Mouse (Mus musculus): ENCODE results near the gene Cnot3. TPM values are rescaled to one million over a fixed set of nuclear protein-coding genes. Genes with fewer than 3 reads are reported as not detected.
"Not testable (repeated sequence)": the region's sequence is repeated elsewhere in the genome, so short reads cannot be mapped to it uniquely, and the experiment has no call there.

Gene Cnot3
- polyA plus RNA-seq, 1 experiment = 69.0 TPM

- no peak for TF ChIP-seq CTCF (IDR thresholded peaks at IDR 0.05; ENCODE audit: low read depth, low read length)
- no peak for TF ChIP-seq POLR2A (IDR thresholded peaks at IDR 0.05; ENCODE audit: borderline replicate concordance, low read depth, low read length)
- H3K4me3 ChIP-seq (ENCODE audit: insufficient read depth, low read length) = peak overlapping the region; percentile 70; the same call in 1 of the 2 replicates
- peak overlapping the region; percentile 98 for H3K27ac ChIP-seq (ENCODE audit: insufficient read depth, low read depth, low read length)
Observed at GRCm38 (mm10) chr7:3707027-3707426, 62.0 kb downstream of the Cnot3 start.

GRCm38 (mm10) chr7:3707568-3708413, 62.7 kb downstream of the Cnot3 start:
- no peak for TF ChIP-seq POLR2A (IDR thresholded peaks at IDR 0.05; ENCODE audit: borderline replicate concordance, low read depth, low read length)
- TF ChIP-seq CTCF (IDR thresholded peaks at IDR 0.05; ENCODE audit: low read depth, low read length) = no peak
- Histone ChIP-seq H3K4me1 (ENCODE audit: control insufficient read depth, insufficient read depth, low read length) (peaks cover 41% of the 10 kb centered on the region), H3K27ac (ENCODE audit: insufficient read depth, low read depth, low read length) (peak overlapping the region; percentile 85), H3K4me3 (ENCODE audit: insufficient read depth, low read length) (no peak overlapping the region)

More at GRCm38 (mm10) chr7:3707027-3707426, 62.0 kb downstream of the Cnot3 start:
- peaks cover 34% of the 10 kb centered on the region for H3K4me1 ChIP-seq (ENCODE audit: control insufficient read depth, insufficient read depth, low read length)

GRCm38 (mm10) chr7:3708447-3708980, 63.4 kb downstream of the Cnot3 start:
- not testable (repeated sequence) for H3K4me3 ChIP-seq (ENCODE audit: insufficient read depth, low read length)
- Histone ChIP-seq H3K4me1 (ENCODE audit: control insufficient read depth, insufficient read depth, low read length) (peaks cover 47% of the 10 kb centered on the region), H3K27ac (ENCODE audit: insufficient read depth, low read depth, low read length) (peak overlapping the region; percentile 85)

- Histone ChIP-seq H3K27ac (ENCODE audit: insufficient read depth, low read depth, low read length) (peak overlapping the region; percentile 78), H3K4me3 (ENCODE audit: insufficient read depth, low read length) (no peak overlapping the region), H3K4me1 (ENCODE audit: control insufficient read depth, insufficient read depth, low read length) (peaks cover 51% of the 10 kb centered on the region)
- TF ChIP-seq POLR2A (IDR thresholded peaks at IDR 0.05; ENCODE audit: borderline replicate concordance, low read depth, low read length) = no peak
- TF ChIP-seq CTCF (IDR thresholded peaks at IDR 0.05; ENCODE audit: low read depth, low read length) = no peak
Observed at GRCm38 (mm10) chr7:3709000-3709399, 63.9 kb downstream of the Cnot3 start.

Other genes with a start within 250 kb of the Cnot3 start
- gene Cacng6, start 221.1 kb upstream of the Cnot3 start, polyA plus RNA-seq (2012; ENCODE audit: insufficient read depth, insufficient read length, missing spikeins) = not detected in 2 replicates
- gene Tarm1, start 142.6 kb upstream of the Cnot3 start, polyA plus RNA-seq (2012; ENCODE audit: insufficient read depth, insufficient read length, missing spikeins) = 1.2 TPM in 1 of 2 replicates, not detected in the other
- gene Oscar, start 29.1 kb upstream of the Cnot3 start, polyA plus RNA-seq (2012; ENCODE audit: insufficient read depth, insufficient read length, missing spikeins) = not detected in 2 replicates
- 294 and 360 TPM in 2 replicates for gene Ndufa3, start 27.9 kb upstream of the Cnot3 start, polyA plus RNA-seq (2012; ENCODE audit: insufficient read depth, insufficient read length, missing spikeins)
- gene Tfpt, start 15.3 kb upstream of the Cnot3 start, polyA plus RNA-seq (2012; ENCODE audit: insufficient read depth, insufficient read length, missing spikeins) = 22.6 and 24.4 TPM in 2 replicates
- 37.6 and 46.3 TPM in 2 replicates for gene Prpf31, start 15.3 kb upstream of the Cnot3 start, polyA plus RNA-seq (2012; ENCODE audit: insufficient read depth, insufficient read length, missing spikeins)
- gene Leng1, start 20.6 kb downstream of the Cnot3 start, polyA plus RNA-seq (2012; ENCODE audit: insufficient read depth, insufficient read length, missing spikeins) = 8.5 and 9.1 TPM in 2 replicates
- 5.8 and 8.3 TPM in 2 replicates for gene Tmc4, start 32.3 kb downstream of the Cnot3 start, polyA plus RNA-seq (2012; ENCODE audit: insufficient read depth, insufficient read length, missing spikeins)
- 56.5 and 59.4 TPM in 2 replicates for gene Tsen34, start 47.6 kb downstream of the Cnot3 start, polyA plus RNA-seq (2012; ENCODE audit: insufficient read depth, insufficient read length, missing spikeins)
- 79.5 and 93.8 TPM in 2 replicates for gene Mboat7, start 48.3 kb downstream of the Cnot3 start, polyA plus RNA-seq (2012; ENCODE audit: insufficient read depth, insufficient read length, missing spikeins)
- gene Rps9, start 58.7 kb downstream of the Cnot3 start, polyA plus RNA-seq (2012; ENCODE audit: insufficient read depth, insufficient read length, missing spikeins) = 1,730 and 1,840 TPM in 2 replicates
- gene Pirb, start 75.1 kb downstream of the Cnot3 start, polyA plus RNA-seq (2012; ENCODE audit: insufficient read depth, insufficient read length, missing spikeins) = 642 and 647 TPM in 2 replicates
- gene Gm15448, start 180.4 kb downstream of the Cnot3 start, polyA plus RNA-seq (2012; ENCODE audit: insufficient read depth, insufficient read length, missing spikeins) = 4.9 and 8.1 TPM in 2 replicates
- 70.0 and 81.5 TPM in 2 replicates for gene Pira2, start 199.8 kb downstream of the Cnot3 start, polyA plus RNA-seq (2012; ENCODE audit: insufficient read depth, insufficient read length, missing spikeins)

Measured in bone marrow macrophage, adult 2 months (primary cell).